Mouse (Mus musculus) layer of hippocampus, adult 9-10 months (tissue): ENCODE data around the gene Ttc34.

Experiments used
- DNase-seq: peaks from one replicate; pipeline ENCODE4 v3.0.0; 2022; ENCODE audit warnings: low spot score

The Ttc34 gene

DNA sequence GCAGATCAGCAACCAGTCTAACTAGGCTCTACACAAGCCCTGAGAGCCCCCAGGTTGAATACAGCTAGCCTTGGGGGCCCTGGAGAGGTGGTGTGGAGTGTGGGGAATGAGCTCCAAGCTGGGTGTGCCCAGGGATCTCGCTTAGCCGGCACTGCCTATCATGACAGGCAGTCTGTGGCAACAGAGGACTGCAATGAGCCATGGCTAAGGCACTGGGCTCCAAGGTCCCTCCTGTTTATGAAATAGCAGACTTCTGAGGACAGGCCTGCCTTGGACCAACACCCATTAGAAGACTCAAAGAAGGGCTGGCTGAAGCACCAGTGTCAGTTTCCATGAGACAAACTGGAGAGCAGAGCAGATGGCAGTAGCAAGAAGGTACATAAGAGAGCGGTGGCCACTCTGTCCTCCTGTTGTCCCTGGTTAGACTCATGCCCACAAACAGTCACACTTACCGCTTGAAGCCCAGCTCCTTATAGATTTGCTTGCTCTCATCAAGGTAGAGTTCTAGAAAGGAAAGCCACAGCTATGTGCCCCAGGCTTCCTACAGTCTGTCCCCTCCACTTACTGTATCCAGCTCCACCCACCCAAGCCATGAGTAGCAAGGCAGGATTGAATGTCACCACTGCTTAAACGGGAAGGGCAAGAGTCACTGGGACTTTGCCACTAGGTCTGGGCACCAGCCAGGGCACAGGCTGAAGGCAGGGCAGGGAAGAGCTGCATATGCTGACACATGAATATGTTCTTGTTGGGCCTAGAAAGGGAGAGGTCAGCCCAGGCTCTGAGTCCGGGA, 60.6 kb downstream of the Ttc34 start:
- no peak for DNase-seq

DNA sequence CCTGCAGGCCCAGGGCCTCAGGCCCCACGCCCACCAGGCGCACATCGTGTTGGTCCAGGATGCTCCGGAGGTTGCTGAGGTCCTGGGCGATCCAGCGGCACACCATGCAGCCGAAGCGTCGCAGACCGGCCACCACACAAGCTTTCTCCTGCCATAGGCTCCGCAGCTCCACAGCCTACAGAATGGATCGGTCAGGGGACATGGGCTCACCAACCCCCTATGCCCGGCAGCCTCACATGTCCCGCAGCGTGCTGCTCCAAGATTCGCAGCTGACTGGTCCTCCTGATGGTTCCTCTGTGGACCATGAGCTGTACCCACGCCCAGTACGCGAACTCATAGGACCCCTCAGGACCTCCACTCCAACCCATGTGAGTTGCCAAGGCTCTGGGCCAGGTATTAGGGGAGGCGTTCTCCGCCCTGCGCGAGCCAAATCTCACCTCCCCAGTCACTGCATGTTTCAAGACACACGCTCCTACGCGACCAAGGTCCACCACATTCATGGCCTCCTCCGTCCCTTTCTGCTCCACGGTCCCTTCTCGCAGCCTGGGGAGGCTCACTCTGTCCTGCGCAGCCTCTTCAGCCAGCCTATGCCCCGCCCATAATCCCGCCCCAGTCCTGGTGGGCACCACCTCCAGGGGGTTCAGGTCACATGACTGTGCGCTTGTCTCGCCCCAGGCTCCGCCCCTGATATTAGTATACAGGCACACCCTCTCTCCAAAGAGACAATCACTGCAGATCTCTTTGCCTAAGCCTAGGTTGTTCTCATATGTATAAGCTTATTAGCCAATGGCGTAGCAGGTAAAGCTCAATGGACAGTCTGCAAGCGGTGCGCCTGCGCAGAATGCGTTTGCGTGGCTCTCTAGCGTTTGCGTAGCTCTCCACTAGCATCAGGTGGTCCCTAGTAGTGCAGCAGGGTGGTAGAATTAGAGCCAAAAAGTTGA, 61.5 kb downstream of the Ttc34 start, which contains the start of gene Fam213b:
TSS of gene Fam213b (minus strand) at position 630 of the 941 bp plus-strand sequence.
- DNase-seq, result no peak

DNA sequence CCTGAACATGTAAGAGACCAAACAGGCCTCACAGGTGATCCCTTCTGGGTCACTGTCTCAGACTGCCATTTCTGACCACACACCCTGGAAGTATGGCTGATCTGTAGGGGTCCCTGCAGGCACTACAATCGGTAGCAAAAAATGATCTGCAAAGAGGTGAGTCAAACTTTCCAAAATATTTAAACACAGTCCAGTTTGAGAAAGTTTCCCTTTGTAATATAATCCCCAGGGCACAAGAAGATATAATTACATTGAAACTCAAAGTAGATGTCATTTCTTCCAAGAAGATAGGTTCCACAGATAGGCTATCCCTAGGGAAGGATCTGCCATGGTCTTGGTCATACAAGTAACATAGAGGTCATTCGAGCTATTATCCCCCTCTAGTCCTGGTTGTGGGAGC, 65.1 kb downstream of the Ttc34 start:
- no peak for DNase-seq

DNA sequence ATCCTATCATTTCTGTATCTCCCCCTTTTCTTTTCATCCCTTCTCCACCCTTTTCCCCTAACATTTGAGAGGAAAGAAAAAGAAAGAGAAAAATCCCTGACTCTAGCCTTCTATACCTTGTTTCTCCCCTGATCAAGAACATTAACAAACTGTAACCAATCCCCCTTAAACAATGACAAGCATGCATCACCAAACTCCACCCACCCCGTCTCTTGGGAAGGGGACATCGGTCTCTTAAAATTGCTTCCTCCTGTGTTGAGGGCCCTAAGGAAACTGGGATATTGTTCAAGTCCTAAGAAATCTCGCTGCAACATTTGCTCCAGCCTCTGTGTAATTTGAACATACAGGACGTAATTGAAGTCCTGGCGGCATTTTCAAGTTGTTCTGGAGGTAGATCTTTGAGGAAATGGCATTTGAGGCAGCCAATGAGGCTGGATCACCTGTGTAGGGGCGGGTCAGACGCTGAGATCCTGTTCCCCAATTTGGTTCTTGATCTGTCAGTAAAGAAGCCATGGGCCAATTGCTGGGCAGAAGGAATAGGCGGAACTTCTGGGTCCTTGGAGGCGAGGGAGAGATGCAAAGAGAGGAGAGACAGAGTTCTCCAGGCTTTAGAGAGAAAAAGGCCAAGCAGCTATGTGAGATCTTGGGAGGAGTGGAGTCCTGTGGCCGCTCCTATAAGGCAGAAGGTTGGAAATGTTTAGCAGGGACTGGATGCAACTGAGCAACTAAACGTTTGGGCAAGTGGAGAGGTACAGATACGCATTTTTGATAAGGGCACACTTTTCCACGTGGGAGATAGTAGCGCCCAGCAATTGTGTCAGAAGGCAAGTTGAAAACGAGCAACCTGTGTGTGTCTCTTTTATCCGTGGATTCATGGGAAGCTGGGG, 67.2 kb downstream of the Ttc34 start:
- DNase-seq, result peak; percentile 83

DNA sequence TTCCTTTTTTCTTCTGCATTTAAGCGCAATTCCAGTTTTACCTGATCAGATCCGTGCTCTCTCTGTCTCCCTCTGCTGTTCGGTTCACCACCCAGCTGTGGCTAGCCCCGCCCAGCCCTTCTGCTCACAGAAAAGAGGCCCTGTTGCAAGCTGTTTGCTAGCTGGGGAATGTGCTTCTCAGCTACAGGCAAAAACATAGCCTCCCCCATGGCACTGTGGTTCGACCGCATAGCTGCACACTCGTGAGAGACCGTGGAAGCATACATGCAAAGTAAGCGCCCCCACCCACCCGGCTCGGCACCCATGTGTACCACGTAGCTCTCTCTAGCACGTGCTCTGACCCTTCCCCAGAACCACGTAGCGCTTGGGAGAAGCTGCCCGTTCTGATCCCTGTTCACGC, 70.6 kb downstream of the Ttc34 start:
- peak; percentile 60 for DNase-seq

DNA sequence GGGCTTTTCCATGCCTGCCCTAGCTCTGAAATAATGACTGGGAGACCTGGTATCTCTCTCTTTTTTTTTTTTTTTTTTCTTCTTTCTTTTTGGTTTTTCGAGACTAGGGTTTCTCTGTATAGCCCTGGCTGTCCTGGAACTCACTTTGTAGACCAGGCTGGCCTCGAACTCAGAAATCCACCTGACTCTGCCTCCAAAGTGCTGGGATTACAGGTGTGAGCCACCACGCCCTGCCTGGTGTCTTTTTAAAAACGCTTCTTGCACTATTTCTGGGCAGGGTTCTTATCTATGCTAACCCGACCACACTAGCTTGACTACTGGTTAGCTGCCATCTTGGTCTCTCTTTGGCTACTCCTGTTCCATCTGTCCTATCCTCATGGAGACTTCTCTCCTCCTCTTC, 71.2 kb downstream of the Ttc34 start:
- DNase-seq, result no peak

DNA sequence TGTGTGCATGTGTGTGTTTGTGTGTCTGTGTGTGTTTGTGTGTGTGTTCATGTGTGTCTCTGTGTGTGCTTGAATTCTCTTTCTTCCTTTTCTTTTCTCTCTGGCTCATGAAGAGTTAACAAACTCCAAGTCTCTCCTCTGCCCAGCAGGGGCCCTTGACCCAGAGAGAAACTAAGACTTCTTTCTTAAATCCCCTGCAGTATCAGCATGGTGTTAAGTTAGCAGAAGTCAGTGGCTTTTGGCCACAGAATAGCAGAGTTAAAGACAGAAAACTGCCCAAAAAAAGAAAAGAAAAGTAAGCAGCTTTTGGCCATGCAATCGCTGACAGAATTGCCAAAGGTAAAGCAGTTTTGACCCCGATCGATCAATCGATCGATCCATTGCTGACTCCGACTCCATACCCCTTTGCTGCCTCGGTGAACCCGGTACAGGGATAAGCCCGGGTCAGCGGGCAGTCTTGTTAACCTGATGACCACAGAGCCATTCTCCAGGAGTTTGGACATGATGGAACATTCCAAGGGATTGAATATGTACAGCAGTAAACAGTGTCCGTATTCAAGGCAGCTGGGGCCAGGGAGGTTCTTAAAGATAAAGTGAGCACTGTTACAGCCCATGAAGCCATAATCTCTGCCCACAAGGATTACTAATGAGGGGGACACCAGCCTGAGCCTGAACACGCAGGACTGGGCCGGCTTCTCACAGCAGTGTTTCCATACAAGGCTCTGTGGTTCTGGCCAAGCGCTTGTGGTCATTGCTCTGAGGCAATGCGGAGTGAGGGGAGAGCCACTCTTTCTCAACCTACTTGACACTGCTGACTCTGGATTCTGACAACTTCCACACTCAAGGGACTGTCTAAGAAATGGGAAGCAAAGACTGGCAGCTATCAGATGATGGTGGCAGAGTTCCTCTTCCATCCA, 73.6 kb downstream of the Ttc34 start:
- peak; percentile 25 for DNase-seq

DNA sequence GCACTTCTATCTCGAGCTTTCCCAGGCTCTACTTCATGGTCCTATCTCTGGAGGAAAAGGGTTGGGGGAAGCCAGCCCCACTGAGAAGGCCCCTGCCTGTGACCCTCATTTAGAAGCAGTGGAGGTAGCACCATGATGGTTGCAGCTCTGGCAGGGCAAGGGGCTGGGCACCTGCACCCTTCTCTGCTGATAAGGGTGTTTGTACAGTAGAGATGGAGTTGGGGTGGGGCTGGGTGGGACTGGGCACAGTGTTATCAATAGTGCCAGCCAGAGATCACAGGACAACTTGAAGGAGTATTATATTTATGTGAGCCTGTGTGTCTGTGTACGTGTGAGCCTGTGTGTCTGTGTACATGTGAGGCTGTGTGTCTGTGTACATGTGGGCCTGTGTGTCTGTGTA, 74.4 kb downstream of the Ttc34 start:
- DNase-seq, result no peak

DNA sequence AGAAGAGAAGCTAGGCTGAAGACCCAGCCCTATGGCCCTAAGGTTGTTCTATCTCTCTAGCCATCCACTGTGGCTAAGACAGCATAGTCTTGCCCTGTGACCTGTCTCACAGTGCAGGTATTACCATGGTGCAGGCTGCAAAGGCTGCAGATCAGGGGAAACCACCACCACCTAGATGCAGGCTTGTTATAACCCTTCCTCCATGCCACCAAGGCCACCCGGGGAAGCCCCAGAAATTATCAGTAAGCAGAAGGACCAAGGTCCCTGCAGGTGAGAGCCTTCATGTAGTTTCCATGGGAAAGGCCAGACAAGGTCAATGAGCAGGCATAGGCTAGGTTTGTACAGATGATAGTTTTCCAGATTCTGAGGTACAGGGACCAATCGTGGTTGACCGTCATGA, 76.6 kb downstream of the Ttc34 start:
- DNase-seq, result no peak

DNA sequence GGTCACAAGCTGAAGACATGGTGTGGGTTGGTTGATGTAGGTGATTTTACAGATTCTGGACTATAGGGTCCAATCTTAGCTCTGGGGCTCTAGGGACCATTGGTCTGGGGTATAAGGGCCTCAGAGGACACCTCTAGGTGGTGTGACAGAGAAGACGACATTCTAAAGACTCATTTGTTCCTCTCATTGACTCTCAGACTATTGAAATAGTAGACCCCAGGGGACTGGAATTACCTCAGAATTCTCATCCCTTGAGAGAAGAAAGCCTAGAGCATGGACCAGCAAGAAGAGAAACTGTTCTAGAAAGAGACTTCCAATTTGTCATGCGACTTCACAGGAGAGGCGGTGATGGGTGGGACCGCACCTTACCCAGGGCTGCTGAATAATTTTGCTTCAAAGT, 77.0 kb downstream of the Ttc34 start:
- no peak for DNase-seq

DNA sequence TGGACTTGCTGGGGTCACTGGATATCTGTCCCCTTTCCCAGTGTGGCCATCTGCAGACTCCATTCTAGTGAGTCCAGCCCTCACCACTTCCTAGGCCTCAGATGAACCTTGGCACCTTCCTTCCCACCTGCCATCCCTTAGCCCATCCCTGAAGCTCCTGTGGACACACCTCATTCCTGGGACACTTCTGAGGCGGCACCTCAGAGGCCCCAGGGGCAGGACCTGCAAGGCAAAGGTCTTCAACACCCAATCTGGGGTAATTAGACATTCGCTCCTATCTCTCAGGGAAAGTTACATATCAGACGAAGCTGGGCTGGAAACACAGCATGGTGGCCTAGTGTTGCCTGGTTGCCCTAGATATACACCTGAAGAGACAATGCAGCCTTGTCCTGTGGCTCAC, 77.4 kb downstream of the Ttc34 start:
- no peak for DNase-seq

DNA sequence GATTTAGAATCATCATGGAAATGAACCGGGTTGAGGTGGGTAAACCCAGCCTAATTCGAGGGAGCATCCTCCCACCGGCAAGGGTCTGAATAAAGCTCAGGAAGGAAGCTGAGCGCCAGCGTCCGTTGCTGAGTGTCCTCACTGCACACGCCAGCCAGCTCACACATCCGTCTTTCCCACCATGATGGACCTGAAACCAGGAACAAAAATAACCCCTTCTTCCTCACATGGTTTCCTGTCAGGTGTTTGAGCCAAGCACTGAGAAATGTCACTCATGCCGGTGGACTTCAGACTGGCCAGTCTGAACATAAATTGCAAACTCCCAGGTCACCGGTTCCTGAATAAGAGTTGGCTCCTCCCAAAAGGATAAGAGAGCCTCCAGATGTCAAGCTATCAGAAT, 78.0 kb downstream of the Ttc34 start:
- no peak for DNase-seq

DNA sequence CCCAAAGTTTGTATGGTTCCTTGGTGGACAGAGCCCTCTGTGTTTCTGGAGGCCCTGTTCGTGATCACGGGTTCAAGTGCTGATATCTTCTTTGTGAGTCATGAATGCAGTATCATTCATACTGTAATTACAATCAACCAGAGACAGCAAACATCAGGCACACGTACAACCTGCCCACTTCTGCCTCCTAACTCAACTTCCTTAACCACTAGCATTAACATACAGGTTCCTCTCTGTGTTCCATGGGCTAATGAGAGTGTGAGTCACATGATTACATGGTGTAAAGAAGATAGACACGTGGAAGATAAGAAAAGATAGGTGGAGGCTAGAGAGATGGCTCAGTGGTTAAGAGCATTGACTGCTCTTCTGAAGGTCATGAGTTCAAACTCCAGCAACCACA, 79.4 kb downstream of the Ttc34 start:
- no peak for DNase-seq
